Mouse (Mus musculus) erythroblast, embryonic 14.5 days (primary cell): ENCODE results near the gene AC161166.1.

Experiments used
- GATA1 ChIP-seq: IDR thresholded peaks from 2 replicates; pipeline ENCODE4 v1.6.1; 2012; ENCODE audit warnings: low read length, inconsistent platforms, mixed read lengths
- TAL1 ChIP-seq: IDR thresholded peaks from 3 replicates; pipeline ENCODE4 v1.6.1; 2012; ENCODE audit warnings: low read length, inconsistent platforms, mixed read lengths

GRCm38 (mm10) chr7:24519130-24519529, 6.9 kb upstream of the AC161166.1 start:
- TF ChIP-seq TAL1 (no peak), GATA1 (no peak)
